Mouse (Mus musculus) liver, adult (tissue): ENCODE results near the gene Borcs5.

Experiments used
- GATA4 ChIP-seq: IDR thresholded peaks from 2 replicates; pipeline ENCODE4 v1.6.1; 2014; ENCODE audit warnings: mild to moderate bottlenecking, low read length; ENCODE audit not compliant: insufficient replicate concordance

Gene Borcs5

DNA sequence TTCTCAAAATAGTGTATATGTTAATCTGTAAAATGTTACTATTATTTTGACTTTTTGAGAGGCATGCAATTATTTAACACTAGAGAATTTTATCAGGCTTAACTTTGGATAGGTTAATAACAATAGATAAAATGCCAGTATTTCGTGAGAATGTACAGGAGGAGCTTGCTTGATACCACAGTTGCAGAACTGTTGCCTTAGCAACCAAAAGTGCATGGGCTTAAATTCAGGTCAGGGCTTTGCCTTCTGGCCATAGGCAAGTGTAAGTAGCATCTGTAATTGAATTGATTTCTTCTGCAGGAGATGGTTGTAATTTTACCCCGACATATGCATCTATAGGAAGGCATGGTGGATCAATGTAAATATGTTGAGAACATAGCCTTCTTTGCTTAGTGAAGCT lies 45.7 kb downstream of the Borcs5 start:
- TF ChIP-seq GATA4, result no peak

DNA sequence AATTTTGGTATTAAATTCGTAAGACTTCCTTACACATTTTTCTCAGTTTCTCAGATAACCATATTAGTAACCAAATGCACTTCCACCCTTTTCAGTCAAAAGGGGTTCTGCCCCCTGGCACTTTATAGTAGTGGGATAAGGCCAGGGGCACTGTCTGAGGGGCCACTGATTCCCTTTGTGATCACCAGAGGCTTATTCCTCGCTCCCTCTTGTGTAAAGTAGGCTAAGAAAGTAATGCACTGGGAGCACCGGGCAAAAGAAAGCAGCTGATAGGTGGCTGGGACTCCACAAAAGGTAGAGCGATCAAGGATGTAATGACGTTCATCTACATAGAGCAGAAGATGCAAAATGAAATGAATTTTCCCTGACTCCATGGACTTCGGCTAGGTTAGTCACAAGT lies 46.2 kb downstream of the Borcs5 start:
- TF ChIP-seq GATA4, result no peak

DNA sequence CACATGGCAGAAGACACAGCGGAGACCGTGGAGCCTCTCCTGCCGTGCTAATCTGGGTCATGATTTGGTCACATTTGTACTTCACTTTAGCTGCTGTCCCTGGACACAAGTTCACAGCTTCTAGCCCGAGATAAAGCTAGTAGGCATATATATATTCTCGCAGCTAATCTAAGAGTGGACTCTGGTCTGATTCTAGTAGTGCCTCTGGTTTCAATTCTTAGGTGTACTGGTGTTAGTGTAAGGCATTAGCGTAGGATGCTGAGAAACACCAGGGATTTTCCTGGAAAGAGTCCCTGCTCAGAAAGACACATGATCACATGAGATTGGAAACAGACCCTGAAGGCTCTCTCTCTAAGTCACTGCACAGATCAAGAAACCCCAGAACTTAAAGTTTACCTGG lies 55.2 kb downstream of the Borcs5 start:
- TF ChIP-seq GATA4, result no peak

DNA sequence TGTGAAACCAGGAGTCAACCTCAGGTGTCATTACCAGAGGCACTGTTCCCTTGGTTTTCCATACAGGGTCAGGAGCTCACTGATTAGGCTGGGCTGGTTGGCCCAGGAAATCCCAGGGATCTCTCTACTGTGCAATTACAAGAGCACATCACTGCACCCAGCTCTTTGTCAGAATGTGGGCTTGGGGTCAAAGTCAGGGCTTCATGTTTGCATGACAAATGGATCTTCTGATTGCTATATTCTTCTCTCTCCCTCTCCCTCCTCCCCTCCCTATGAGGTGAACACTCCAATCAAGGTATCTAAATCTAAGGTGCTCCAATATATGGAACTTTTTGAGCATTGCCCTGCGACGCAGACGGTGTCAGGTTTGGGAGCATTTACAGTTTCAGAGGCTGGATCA lies 55.7 kb downstream of the Borcs5 start:
- TF ChIP-seq GATA4, result no peak

DNA sequence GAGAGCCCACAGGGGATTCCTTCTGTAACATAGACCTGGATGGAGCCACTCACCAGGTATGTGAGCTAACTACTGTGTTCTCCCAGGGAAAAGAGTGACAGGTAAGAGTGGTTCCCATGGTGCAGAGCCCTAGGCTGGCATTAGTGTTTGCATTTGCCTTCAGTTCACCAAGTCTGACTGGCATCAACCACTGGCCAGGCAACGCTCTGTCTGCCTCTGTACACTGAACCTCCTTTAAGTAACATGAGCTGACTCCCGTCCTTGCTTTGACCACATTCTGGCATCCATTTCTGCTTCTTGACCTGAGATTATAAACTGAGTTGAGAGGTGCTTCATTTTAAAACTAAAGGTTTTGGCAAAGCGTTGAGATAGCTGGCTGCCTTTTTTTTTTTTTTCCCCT lies 56.3 kb downstream of the Borcs5 start:
- no peak for TF ChIP-seq GATA4

DNA sequence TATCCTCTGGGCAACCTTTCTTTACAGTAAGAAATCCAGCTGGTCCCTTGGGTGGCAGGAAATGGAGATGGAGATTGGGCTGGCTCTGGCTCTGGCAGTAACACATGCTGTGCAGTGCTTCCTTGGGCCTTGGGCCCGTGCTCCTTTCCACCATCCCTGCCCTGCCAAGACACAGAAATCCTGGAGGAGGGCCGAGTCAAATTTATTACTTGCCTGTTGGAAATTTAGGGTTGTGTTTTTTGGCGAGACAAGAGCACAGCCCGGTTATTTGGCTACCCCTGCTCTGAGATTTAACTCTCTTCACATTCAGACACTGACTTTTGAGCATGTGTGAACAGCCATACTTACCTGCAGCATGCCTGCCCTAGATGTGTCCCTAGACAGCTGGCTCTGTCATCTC lies 56.8 kb downstream of the Borcs5 start:
- TF ChIP-seq GATA4, result no peak

DNA sequence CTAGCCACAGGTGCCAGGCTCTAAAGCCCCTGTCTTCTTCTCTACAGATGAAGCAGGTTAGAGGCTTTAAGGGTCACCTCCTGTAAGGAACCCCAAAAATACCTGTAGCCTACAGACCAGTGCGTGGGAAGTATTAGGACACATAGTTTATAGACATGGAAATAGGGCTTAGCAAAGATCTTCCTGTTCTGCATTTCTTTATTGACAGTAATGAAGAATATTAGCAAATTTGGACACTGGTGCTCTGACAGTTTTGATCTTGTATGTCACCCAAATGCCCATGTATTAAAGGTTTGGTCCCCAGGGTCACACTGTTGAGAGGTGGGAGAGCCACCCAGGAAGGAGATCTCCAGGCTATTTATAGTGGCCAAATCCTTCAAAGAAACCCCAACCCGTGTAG lies 57.2 kb downstream of the Borcs5 start:
- TF ChIP-seq GATA4, result no peak

DNA sequence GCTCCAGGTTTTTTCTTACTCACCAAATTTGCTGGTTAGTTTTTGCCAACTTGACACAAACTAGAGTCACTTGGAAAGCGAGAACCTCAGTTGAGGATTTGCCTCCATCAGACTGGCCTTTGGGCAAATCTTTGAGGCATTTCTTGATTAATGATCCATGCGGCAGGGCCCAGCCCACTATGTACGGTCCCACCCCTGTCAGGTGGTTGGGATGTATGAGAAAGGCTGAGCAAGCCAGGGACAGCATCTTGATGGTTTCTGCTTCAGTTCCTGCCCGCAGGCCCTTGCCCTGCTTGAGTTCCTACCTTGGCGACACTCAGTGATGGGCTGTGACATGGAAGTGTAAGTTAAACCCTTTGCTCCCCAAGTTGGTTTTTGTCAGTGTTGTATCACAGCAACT lies 58.9 kb downstream of the Borcs5 start:
- no peak for TF ChIP-seq GATA4

DNA sequence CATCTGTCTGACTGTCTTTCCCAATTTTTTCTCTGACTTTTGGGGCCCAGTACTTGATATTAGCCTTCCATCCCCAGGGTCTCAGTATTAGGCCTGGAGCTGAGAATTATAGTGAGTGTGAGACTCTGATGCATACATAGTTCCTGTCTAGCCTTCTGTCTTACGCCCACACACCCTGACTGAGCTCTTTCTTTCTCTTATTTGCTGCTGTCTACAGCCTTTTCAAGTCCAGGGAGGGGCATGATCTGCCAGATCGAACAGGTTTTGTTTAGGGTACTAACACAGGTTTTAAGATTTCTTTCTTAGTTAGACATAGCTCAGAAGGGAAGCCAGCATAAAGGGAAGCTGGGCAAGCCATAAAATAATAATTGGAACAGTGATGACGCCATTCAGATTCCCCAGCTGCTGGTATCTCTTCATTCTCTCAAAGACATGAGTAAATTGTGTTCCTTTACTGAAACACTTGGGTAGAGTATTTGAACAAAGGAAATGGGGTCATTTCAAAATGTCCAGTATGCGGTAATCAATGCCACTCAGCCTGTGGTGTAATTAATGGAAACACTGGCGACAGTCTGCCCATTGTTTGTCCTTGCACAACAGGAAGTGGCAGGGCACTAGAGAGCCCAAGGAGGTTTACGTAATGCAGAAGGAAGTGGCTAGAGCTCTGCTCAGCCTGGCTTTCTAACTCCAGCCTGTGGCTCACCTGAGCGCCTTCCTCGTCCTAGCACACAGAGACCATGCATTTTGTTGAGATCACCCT lies 61.3 kb downstream of the Borcs5 start:
- no peak for TF ChIP-seq GATA4

DNA sequence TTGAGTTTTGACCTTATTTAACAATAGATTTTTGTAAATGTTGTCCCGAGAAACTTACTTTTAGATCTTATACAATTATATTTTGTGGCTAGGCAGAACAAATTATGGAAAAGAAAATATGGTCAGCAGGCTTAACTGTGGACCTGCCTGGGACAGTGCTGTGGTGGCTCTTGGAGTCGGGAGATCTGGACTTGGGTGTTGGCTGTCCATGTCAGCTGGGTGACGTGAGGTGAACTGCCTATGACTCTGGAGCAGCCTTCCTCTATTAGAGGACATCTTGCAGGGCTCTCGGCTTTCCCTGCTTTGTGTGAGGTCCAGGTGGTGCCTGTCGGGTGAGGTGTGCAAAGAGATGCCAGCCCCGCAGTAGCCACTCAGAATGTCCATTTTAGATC lies 61.9 kb downstream of the Borcs5 start:
- TF ChIP-seq GATA4, result no peak

DNA sequence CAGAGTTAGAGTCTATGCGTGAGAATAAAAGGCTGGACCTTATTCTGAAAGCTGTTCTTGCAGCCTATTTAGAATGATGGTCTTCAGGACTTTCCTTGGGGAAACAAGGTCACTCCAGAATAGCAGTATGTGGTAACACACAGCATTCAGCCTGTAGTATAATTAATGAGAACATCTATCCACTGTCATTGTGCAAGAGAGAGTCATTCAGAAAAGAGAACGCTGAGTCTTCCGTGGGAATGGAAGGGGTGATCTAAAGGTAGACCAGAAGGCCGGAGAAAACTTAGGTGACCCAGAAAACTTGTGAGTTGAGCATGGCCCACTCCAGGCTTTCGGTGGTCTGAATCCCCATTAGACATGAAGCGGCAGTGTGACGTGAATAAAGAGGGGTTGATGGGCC lies 62.9 kb downstream of the Borcs5 start:
- TF ChIP-seq GATA4, result no peak

DNA sequence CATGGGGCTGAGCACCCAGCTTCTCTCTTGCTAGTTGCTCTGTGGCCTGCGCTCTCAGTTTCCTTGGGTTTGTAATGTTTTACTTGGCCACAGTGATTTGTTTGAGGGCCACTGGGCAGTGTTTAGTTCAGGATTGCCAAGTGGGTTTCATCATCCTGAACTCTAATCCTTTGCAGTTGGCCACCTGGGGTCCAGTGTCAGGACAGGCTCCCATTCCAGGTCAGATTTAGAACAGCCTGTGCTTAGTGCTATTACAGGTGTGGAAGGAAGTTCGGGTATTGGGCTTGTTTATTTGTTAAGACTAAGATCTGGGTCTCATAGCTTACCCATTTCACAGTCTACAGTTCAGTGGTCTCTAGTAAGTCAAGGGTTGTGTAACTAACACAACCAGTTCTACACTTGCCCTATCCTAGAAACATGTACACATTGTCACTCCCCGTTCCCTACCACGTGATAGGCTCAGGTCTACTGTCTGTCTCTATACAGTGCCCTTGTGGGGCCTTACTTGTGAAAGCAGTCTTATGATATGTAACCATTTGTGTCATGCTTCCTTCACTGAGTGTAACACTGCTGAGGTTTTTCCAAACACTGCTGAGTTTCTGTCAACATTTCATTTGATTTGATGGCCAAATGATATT lies 63.9 kb downstream of the Borcs5 start:
- TF ChIP-seq GATA4, result peak; percentile 26; the same call in 1 of the 2 replicates

DNA sequence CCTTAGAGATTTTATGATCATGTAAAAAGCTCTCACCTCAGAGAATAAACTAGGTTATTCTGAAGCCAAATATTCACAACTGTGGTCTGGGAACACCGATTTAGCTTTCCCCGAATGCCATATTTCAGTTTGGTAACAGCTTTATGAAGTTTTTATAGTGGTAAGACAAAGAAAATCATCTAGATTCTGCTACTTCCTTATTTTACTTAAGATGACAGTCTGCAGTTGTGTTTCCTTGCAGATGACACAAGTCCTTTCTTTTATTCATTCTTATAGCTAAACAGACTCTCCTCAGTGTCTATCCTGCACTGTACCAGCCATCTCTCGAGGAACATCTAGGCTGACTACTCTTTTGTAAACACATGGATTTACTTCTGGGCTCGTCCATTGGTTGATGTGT lies 67.2 kb downstream of the Borcs5 start:
- no peak for TF ChIP-seq GATA4

DNA sequence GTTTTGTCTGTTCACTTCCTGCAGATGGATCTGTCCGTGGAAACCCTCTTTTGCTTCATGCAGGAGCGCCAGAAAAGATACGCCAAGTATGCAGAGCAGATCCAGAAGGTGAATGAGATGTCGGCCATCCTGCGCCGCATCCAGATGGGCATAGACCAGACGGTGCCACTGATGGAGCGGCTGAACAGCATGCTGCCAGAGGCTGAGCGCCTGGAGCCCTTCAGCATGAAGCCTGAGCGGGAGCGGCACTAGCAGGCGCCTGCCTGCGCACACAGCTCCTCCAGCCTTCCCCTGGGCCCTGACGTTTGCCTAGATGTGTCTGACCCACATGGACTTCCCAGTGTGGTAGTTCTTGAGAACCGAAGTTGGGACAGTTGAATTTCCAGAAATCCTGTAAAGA lies 70.7 kb downstream of the Borcs5 start:
- TF ChIP-seq GATA4, result no peak

DNA sequence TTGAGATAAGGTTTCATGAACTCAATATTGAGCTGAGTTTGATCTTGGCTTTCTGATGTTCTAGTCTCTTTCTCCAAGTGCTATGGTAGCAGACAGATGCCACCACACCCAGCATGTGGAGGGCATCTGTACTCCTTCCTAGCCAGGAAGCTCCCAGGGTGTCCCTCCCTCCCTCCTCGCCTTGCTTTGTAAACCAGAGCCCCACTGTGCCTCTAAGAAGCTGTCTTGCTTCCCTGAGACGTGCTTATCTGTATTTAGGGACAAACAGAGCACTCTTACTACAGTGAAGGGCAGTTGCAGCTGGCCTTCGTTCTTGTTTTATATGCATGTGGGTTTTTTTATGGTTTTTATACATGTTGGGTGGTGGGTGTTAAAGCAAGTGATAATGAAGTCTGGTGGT lies 74.0 kb downstream of the Borcs5 start:
- TF ChIP-seq GATA4, result no peak

DNA sequence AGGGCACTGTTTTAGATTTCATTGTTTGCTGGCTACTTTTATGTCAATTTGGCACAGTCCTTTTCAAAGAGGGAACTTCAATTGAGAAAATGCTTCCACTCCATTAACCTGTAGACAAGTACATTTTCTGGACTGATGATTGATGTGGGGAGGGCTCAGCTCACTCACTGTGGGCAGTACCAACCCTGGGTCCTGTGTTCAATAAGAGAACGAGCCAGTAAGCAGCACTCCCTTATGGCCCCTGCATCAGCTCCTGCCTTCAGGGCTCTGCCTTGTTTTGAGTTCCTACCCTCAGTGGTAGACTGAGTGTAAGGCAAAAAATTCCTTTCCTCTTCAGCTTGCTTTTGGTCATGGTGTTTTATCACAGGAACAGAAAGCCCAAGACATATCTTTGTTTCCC lies 74.6 kb downstream of the Borcs5 start:
- no peak for TF ChIP-seq GATA4

DNA sequence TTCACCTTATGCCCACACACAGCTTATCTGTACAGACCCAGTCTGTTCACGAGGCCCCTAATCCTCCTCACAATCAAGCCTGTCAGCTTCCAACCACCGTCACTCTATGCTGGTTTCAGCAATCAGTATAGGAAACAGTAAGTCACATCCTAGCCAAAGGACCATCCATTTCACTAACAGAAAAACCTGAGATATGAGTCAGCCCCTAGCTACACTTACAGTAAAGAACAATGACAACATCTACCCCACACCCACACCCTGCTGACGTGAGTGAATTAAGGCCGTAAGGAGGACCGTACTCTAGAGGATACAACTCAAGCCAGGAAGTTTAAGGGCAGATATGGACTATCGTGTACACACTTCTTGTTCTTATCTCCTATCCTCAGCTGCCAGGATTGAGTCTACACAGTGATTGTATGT lies 76.9 kb downstream of the Borcs5 start:
- TF ChIP-seq GATA4, result peak; percentile 58; the same call in 1 of the 2 replicates
